Comparison of ENCODE assay signal across 8 mouse cellular contexts in the genomic region with DNA sequence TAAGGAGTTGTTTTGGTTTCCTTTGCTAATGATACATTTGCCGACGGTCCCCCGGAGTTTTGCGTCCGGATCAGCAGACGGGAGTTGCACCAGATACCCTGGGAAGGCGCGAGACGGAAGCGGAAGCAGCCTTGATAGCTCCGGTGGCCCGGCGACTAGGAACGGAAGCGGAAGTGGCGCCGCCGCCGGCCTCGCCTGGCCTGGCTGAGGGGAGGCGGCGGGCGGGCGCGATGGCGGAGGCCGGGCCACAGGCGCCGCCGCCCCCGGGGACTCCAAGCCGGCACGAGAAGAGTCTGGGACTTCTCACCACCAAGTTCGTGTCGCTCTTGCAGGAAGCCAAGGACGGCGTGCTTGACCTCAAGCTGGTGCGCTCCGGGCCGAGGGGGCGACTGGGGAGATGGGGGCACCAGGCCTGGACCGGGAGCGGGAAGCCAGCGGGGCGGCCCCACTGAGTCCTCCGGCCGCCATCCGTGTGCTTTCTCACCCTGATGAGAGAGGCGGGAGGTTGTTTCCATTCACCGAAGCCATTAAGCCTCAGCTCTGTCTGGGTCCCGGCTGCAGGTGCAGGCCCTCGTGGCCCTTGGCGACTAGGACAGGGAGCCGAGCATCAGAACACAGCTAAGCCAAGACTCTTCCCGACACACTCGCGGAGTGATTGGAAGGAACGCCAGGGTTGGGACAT. TPM values are rescaled to one million over a fixed set of nuclear protein-coding genes. Genes with fewer than 3 reads are reported as not detected.
A peak's percentile ranks its signal among the peaks of the same experiment; 100 is the strongest.
DNase-seq lines count a peak whose midpoint lies in the region; ATAC-seq and TF ChIP-seq lines count a peak whose summit lies in the region.

Gene E2f4 (plus strand): TSS at position 153 of the 682 bp plus-strand sequence.

- WGBS in forebrain, embryonic 12.5 days = under 1% methylated on average over 58 of the region's 58 CpGs
- WGBS in heart, postnatal 0 days = under 1% methylated on average over 57 of the region's 58 CpGs
- under 1% methylated on average over 52 of the region's 58 CpGs for WGBS in liver, embryonic 16.5 days (ENCODE audit: insufficient replicate concordance)
- WGBS in neural tube, embryonic 13.5 days = under 1% methylated on average over 58 of the region's 58 CpGs

- H3K9ac ChIP-seq in forebrain, embryonic 12.5 days = peak within 1 kb of the TSS; percentile 89
- H3K9ac ChIP-seq in heart, postnatal 0 days (replicated peaks; ENCODE audit: low read depth, low read length) = peak within 1 kb of the TSS; percentile 79
- H3K9ac ChIP-seq in liver, embryonic 16.5 days (ENCODE audit: low read depth, low read length) = peak within 1 kb of the TSS; percentile 98
- peak within 1 kb of the TSS; percentile 96 for H3K9ac ChIP-seq in neural tube, embryonic 13.5 days

- DNase-seq in c-Kit-positive CD71-positive TER-119-negative erythroid progenitor cells, embryonic 14.5 days (ENCODE audit: low read depth) = peak; percentile 89
- peak; percentile 94 for DNase-seq in heart, postnatal 0 days (ENCODE audit: low spot score)
- DNase-seq in kidney, postnatal 4 days = peak; percentile 93 to 96

- peak; percentile 69; the same call in 1 of the 2 replicates for TF ChIP-seq POLR2A in testis, adult 2 months (IDR thresholded peaks at IDR 0.05; ENCODE audit: control insufficient read depth, low read depth, low read length)

- H3K27ac ChIP-seq in forebrain, embryonic 12.5 days = peak within 1 kb of the TSS; percentile 59; the same call in 1 of the 2 replicates
- peak within 1 kb of the TSS; percentile 76 for H3K27ac ChIP-seq in heart, postnatal 0 days (ENCODE audit: low read depth)
- peak within 1 kb of the TSS; percentile 86 for H3K27ac ChIP-seq in liver, embryonic 16.5 days (ENCODE audit: low read length)
- peak within 1 kb of the TSS; percentile 67 for H3K27ac ChIP-seq in neural tube, embryonic 13.5 days (replicated peaks)
- H3K27ac ChIP-seq in testis, adult 2 months (ENCODE audit: control insufficient read depth, insufficient read depth, low read depth, low read length) = peak within 1 kb of the TSS; percentile 75

- peak within 1 kb of the TSS; percentile 98 for H3K4me2 ChIP-seq in forebrain, embryonic 12.5 days
- H3K4me2 ChIP-seq in heart, postnatal 0 days (ENCODE audit: low read depth, low read length) = peak within 1 kb of the TSS; percentile 79
- H3K4me2 ChIP-seq in liver, embryonic 16.5 days (ENCODE audit: low read depth, low read length) = peak within 1 kb of the TSS; percentile 80
- H3K4me2 ChIP-seq in neural tube, embryonic 13.5 days = peak within 1 kb of the TSS; percentile 99

- no peak for TF ChIP-seq EP300 in heart, postnatal 0 days (IDR thresholded peaks at IDR 0.05; ENCODE audit: low read depth)

- H3K36me3 ChIP-seq in E14TG2a.4 (ENCODE audit: insufficient read depth, low read length) = peaks cover 46% of the 10 kb centered on the region
- peaks cover 36% of the 10 kb centered on the region for H3K36me3 ChIP-seq in forebrain, embryonic 12.5 days (replicated peaks)
- H3K36me3 ChIP-seq in heart, postnatal 0 days (replicated peaks; ENCODE audit: control insufficient read depth, insufficient read depth, low read length) = peaks cover 35% of the 10 kb centered on the region
- H3K36me3 ChIP-seq in liver, embryonic 16.5 days (ENCODE audit: control insufficient read depth, insufficient read depth) = peaks cover 29% of the 10 kb centered on the region
- peaks cover 32% of the 10 kb centered on the region for H3K36me3 ChIP-seq in neural tube, embryonic 13.5 days
- peaks cover 2% of the 10 kb centered on the region; the same call in 1 of the 2 replicates for H3K36me3 ChIP-seq in testis, adult 2 months (ENCODE audit: control insufficient read depth, insufficient read depth, low read length)

- H3K4me3 ChIP-seq in E14TG2a.4 (replicated peaks; ENCODE audit: low read length) = peak within 1 kb of the TSS; percentile 100
- peak within 1 kb of the TSS; percentile 86 for H3K4me3 ChIP-seq in forebrain, embryonic 12.5 days (replicated peaks)
- peak within 1 kb of the TSS; percentile 78 for H3K4me3 ChIP-seq in heart, postnatal 0 days (ENCODE audit: low read depth, low read length)
- H3K4me3 ChIP-seq in liver, embryonic 16.5 days (ENCODE audit: low read depth, low read length) = peak within 1 kb of the TSS; percentile 97
- peak within 1 kb of the TSS; percentile 98 for H3K4me3 ChIP-seq in neural tube, embryonic 13.5 days
- peak within 1 kb of the TSS; percentile 94 for H3K4me3 ChIP-seq in testis, adult 2 months (ENCODE audit: control insufficient read depth, low read depth, low read length)

- H3K4me1 ChIP-seq in E14TG2a.4 (replicated peaks; ENCODE audit: low read depth, low read length) = peaks cover 89% of the 10 kb centered on the region
- H3K4me1 ChIP-seq in forebrain, embryonic 12.5 days = peaks cover 19% of the 10 kb centered on the region
- peaks cover 23% of the 10 kb centered on the region for H3K4me1 ChIP-seq in heart, postnatal 0 days (ENCODE audit: control insufficient read depth, insufficient read depth)
- H3K4me1 ChIP-seq in liver, embryonic 16.5 days (ENCODE audit: control insufficient read depth, low read depth, low read length) = peaks cover 28% of the 10 kb centered on the region
- peaks cover 21% of the 10 kb centered on the region for H3K4me1 ChIP-seq in neural tube, embryonic 13.5 days (replicated peaks)
- H3K4me1 ChIP-seq in testis, adult 2 months (ENCODE audit: control insufficient read depth, insufficient read depth, low read length) = peaks cover 10% of the 10 kb centered on the region

- no peaks in the 10 kb centered on the region for H3K9me3 ChIP-seq in E14TG2a.4 (ENCODE audit: low read length)
- H3K9me3 ChIP-seq in forebrain, embryonic 12.5 days = no peaks in the 10 kb centered on the region
- H3K9me3 ChIP-seq in heart, postnatal 0 days (replicated peaks; ENCODE audit: control insufficient read depth, low read length) = no peaks in the 10 kb centered on the region
- H3K9me3 ChIP-seq in liver, embryonic 16.5 days (replicated peaks; ENCODE audit: control insufficient read depth, low read length) = no peaks in the 10 kb centered on the region
- H3K9me3 ChIP-seq in neural tube, embryonic 13.5 days = no peaks in the 10 kb centered on the region

- TF ChIP-seq CTCF in E14TG2a.4 (conservative IDR thresholded peaks at IDR 0.05; ENCODE audit: low read length) = no peak
- TF ChIP-seq CTCF in heart, postnatal 0 days (IDR thresholded peaks at IDR 0.05; ENCODE audit: low read depth) = no peak
- TF ChIP-seq CTCF in testis, adult 2 months (IDR thresholded peaks at IDR 0.05; ENCODE audit: control insufficient read depth, insufficient read depth, insufficient replicate concordance, low read depth, low read length) = no peak

- peak; percentile 90 for ATAC-seq in forebrain, embryonic 12.5 days (ENCODE audit: low FRiP score)
- peak; percentile 93 for ATAC-seq in heart, postnatal 0 days (ENCODE audit: insufficient read depth, low read depth)
- peak; percentile 66 for ATAC-seq in liver, embryonic 16.5 days (ENCODE audit: low read depth)
- ATAC-seq in neural tube, embryonic 13.5 days (ENCODE audit: low read depth) = peak; percentile 91

- H3K27me3 ChIP-seq in E14TG2a.4 (ENCODE audit: insufficient read depth, low read length) = peaks cover 9% of the 10 kb centered on the region
- peaks cover 10% of the 10 kb centered on the region for H3K27me3 ChIP-seq in forebrain, embryonic 12.5 days
- no peaks in the 10 kb centered on the region for H3K27me3 ChIP-seq in heart, postnatal 0 days (ENCODE audit: control insufficient read depth, insufficient read depth, low read length)
- H3K27me3 ChIP-seq in liver, embryonic 16.5 days (ENCODE audit: control insufficient read depth, insufficient read depth, low read depth, low read length) = no peaks in the 10 kb centered on the region
- H3K27me3 ChIP-seq in neural tube, embryonic 13.5 days = peaks cover 7% of the 10 kb centered on the region
- H3K27me3 ChIP-seq in testis, adult 2 months (ENCODE audit: control insufficient read depth, insufficient read depth, low read length) = no peaks in the 10 kb centered on the region

RNA-seq across cellular contexts. Expression of gene E2f4, which starts in this region (rescaled TPM):
- polyA plus RNA-seq in forebrain, embryonic 12.5 days (2016; fragmentation: Nextera tagmentation; extraction: Ambion mirVana) = 79.1 and 80.1 TPM in 2 replicates
- total RNA-seq in heart, postnatal 0 days (2014; rRNA removed; ENCODE audit: low replicate concordance) = 19.2 and 27.9 TPM in 2 replicates
- 21.8 and 22.6 TPM in 2 replicates for polyA plus RNA-seq in heart, postnatal 0 days (2015; fragmentation: Nextera tagmentation; extraction: Ambion mirVana)
- polyA plus RNA-seq in liver, embryonic 16.5 days (2015; fragmentation: Nextera tagmentation; extraction: Ambion mirVana) = 169 and 187 TPM in 2 replicates
- 49.3 and 51.8 TPM in 2 replicates for polyA plus RNA-seq in neural tube, embryonic 13.5 days (2015; fragmentation: Nextera tagmentation; extraction: Ambion mirVana)
- polyA plus RNA-seq in testis, adult 2 months (2012; rRNA removed) = 64.1 and 67.7 TPM in 2 replicates

Comparison
In these comparisons a context has a peak if more than half of its experiments do, and no peak if none do; other contexts are left out.
1. Peak in every context shown above with its lines: DNase-seq, ATAC-seq, H3K4me3 ChIP-seq and H3K27ac ChIP-seq.